Mouse (Mus musculus) erythroblast, embryonic 14.5 days (primary cell): ENCODE data around the gene Opa1.

Source experiments
- GATA1 ChIP-seq: IDR thresholded peaks from 2 replicates; pipeline ENCODE4 v1.6.1; 2012; ENCODE audit warnings: low read length, inconsistent platforms, mixed read lengths
- TAL1 ChIP-seq: IDR thresholded peaks from 3 replicates; pipeline ENCODE4 v1.6.1; 2012; ENCODE audit warnings: low read length, inconsistent platforms, mixed read lengths

DNA sequence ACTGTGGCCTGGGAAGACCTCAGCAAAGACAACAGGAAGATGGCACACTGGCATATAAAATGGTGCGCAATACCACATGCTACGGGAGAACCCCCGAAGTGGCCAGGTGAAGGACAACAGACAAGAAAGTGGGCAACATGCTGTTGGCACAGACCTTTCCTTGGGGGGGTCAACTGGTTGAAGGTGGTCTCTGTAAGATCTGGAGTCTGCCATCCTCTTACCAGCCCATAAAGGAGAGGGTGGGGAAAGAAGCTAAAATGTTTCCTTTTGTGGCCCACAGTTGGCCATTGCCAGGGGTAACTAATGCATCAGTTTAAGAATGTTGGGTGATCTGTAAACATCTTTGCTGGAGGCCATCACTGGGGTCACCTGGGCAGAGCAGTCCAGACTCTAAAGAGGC lies 91.7 kb downstream of the Opa1 start:
- no peak for TF ChIP-seq TAL1
- TF ChIP-seq GATA1: no peak
